Mouse (Mus musculus) thymus, adult 2 months (tissue): ENCODE measurements around the gene Arhgap31.

Experiments
- CTCF ChIP-seq: fragments of 200-500 bp; IDR thresholded peaks from 2 replicates; pipeline ENCODE4 v1.5.1; 2012; ENCODE audit warnings: mild to moderate bottlenecking, control low read depth, low read length, moderate library complexity, borderline replicate concordance; ENCODE audit not compliant: control insufficient read depth, poor library complexity, insufficient read depth; ENCODE audit errors: extremely low read depth
- POLR2A ChIP-seq: fragments of 200-500 bp; IDR thresholded peaks from 2 replicates; pipeline ENCODE4 v1.6.1; 2012; ENCODE audit warnings: mild to moderate bottlenecking, low read length, control low read depth, moderate library complexity; ENCODE audit not compliant: control insufficient read depth, poor library complexity, insufficient read depth; ENCODE audit errors: extremely low read depth

- TF ChIP-seq CTCF (no peak), POLR2A (no peak)
Observed at GRCm38 (mm10) chr16:38613646-38614045, 99.4 kb downstream of the Arhgap31 start.
